Mouse (Mus musculus) spleen, adult 2 months (tissue): ENCODE results near the gene Rreb1.

Source experiments
- CTCF ChIP-seq: fragments of 200-500 bp; IDR thresholded peaks from 2 replicates; pipeline ENCODE4 v1.5.1; 2011; ENCODE audit warnings: mild to moderate bottlenecking, inconsistent platforms; ENCODE audit not compliant: insufficient read depth, insufficient read length, insufficient replicate concordance; ENCODE audit errors: extremely low read depth
- POLR2A ChIP-seq: fragments of 200-500 bp; IDR thresholded peaks from 2 replicates; pipeline ENCODE4 v1.6.1; 2011; ENCODE audit warnings: low read depth, low read length, inconsistent platforms

GRCm38 (mm10) chr13:37846962-37847570 is 68.9 kb downstream of the Rreb1 start:
- no peak for TF ChIP-seq POLR2A
- no peak for TF ChIP-seq CTCF
